Mouse (Mus musculus) urinary bladder, postnatal 36 days (tissue): ENCODE results near the gene Sf3b1.
"Not testable (repeated sequence)": the region's sequence is repeated elsewhere in the genome, so short reads cannot be mapped to it uniquely, and the experiment has no call there.

Experiments
- DNase-seq, 2 experiments: peaks; one replicate each; pipeline ENCODE4 v3.0.0; 2022; ENCODE audit warnings: low spot score in 2 of 2, mixed read lengths in 1 of 2

The Sf3b1 gene

DNA sequence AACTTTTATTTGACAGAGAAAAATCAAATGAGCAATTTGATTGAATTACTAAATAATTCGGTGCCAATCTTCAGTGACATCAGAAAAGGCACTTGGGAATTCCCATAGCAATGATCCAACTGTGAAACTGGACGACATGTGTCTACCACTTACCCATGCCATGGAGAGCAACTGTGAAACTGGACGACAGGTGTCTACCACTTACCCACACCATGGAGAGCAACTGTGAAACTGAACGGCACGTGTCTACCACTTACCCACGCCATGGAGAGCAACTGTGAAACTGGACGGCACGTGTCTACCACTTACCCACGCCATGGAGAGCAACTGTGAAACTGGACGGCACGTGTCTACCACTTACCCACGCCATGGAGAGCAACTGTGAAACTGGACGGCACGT, 70.3 kb downstream of the Sf3b1 start:
- not testable (repeated sequence) for DNase-seq

GRCm38 (mm10) chr1:54954856-54955255, 72.4 kb downstream of the Sf3b1 start:
- DNase-seq = no peak

- DNase-seq = no peak
Observed at GRCm38 (mm10) chr1:54944648-54945047, 82.6 kb downstream of the Sf3b1 start.

DNA sequence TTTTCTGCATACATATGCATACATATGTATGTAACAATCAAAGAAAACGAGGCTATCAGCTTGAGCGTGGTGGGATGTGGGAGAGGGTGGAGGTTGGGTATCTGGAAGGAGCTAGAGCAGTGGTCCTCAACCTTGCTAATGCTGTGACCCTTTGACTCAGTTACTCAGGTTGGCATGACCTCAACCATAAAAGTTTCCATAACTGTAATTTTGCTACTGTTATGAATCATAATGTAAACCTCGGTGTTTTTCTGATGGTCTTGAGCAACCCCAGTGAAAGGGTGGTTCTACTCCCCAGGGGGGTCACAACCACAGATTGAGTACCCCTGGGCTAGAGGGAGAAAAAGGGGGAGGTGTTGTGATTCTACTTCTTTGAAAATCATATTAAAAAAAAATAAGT, 91.8 kb downstream of the Sf3b1 start:
- DNase-seq = no peak
